Mouse (Mus musculus): Measurements from ENCODE around the gene Retnlg. TPM values are rescaled to one million over a fixed set of nuclear protein-coding genes. Genes with fewer than 3 reads are reported as not detected.

Retnlg gene
- polyA plus RNA-seq, 1 experiment from 2014 or later: not detected

DNA sequence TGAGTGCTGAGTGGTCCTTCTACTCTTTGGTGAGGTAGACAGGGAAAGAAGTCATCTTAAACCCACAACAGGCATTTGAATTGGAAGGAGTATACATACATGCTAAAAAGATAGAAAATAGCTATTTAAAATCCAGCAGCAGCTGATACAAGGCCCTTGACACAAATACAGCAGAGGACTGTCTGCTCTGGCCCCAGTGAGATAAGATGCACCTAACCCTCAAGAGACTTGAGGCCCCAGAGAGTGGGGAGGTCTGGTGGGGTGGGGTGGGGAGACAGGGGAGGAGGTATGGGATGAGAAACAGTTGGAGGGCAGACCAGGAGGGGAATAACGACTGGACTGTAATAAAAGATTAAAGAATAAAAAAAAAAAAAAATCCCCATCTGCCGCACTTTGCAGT, 4.7 kb upstream of the Retnlg start:
- ATAC-seq (ENCODE audit: low FRiP score) (no peak), DNase-seq (ENCODE audit: low spot score, missing footprints) (no peak)
- no peak overlapping the region for H3K4me3 ChIP-seq (ENCODE audit: low read depth, low read length)
- H3K4me1 ChIP-seq (ENCODE audit: control insufficient read depth, insufficient read depth, low read length): no peaks in the 10 kb centered on the region
- H3K9me3 ChIP-seq (ENCODE audit: control insufficient read depth, low read length): no peaks in the 10 kb centered on the region
- no peak overlapping the region for H3K27ac ChIP-seq (ENCODE audit: low read depth, low read length)
- no peaks in the 10 kb centered on the region for H3K27me3 ChIP-seq (ENCODE audit: control insufficient read depth, insufficient read depth, low read length)
- no peak overlapping the region for H3K9ac ChIP-seq (ENCODE audit: low read length)
- 88% methylated on average over 2 of the region's 2 CpGs for WGBS
- no peaks in the 10 kb centered on the region for H3K36me3 ChIP-seq (ENCODE audit: control insufficient read depth, insufficient read depth, low read length)
- H3K4me2 ChIP-seq: no peak overlapping the region

- Histone ChIP-seq H3K4me3 (ENCODE audit: low read depth, low read length) (no peak overlapping the region), H3K9ac (ENCODE audit: low read length) (no peak overlapping the region), H3K4me2 (no peak overlapping the region), H3K4me1 (ENCODE audit: control insufficient read depth, insufficient read depth, low read length) (no peaks in the 10 kb centered on the region), H3K27ac (ENCODE audit: low read depth, low read length) (no peak overlapping the region), H3K9me3 (ENCODE audit: control insufficient read depth, low read length) (no peaks in the 10 kb centered on the region), H3K36me3 (ENCODE audit: control insufficient read depth, insufficient read depth, low read length) (no peaks in the 10 kb centered on the region), H3K27me3 (ENCODE audit: control insufficient read depth, insufficient read depth, low read length) (no peaks in the 10 kb centered on the region)
- DNase-seq (ENCODE audit: low spot score, missing footprints): no peak
- 76% methylated on average over 1 of the region's 1 CpGs for WGBS
- no peak for ATAC-seq (ENCODE audit: low FRiP score)
These were observed 3.8 kb upstream of the Retnlg start for GRCm38 (mm10) chr16:48868663-48869062.

DNA sequence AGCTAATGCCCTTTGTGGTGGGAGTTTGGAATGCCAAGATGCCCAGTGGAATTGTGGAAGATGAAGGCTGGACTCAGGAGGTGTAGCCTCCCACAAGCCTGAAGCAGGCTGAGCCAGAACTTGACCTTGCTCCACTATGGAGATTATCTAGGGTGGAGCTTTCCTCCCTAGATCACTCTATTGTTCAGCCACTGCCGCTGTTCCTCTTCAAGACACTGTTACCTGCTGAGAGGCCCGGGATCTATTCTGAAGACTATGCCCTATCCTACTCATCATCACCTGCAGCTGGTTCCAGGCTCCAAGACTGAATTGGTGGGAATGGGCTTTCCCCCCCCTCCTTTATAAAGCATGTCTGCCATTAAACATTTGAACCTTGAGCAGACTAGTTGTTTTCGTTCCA, 2.8 kb upstream of the Retnlg start:
- no peak overlapping the region for H3K27ac ChIP-seq (ENCODE audit: low read depth, low read length)
- no peaks in the 10 kb centered on the region for H3K36me3 ChIP-seq (ENCODE audit: control insufficient read depth, insufficient read depth, low read length)
- no peak overlapping the region for H3K9ac ChIP-seq (ENCODE audit: low read length)
- DNase-seq (ENCODE audit: low spot score, missing footprints) (no peak), ATAC-seq (ENCODE audit: low FRiP score) (no peak)
- H3K27me3 ChIP-seq (ENCODE audit: control insufficient read depth, insufficient read depth, low read length): no peaks in the 10 kb centered on the region
- H3K9me3 ChIP-seq (ENCODE audit: control insufficient read depth, low read length): no peaks in the 10 kb centered on the region
- 71% methylated on average over 3 of the region's 3 CpGs for WGBS
- H3K4me1 ChIP-seq (ENCODE audit: control insufficient read depth, insufficient read depth, low read length): no peaks in the 10 kb centered on the region
- H3K4me2 ChIP-seq: no peak overlapping the region
- no peak overlapping the region for H3K4me3 ChIP-seq (ENCODE audit: low read depth, low read length)

GRCm38 (mm10) chr16:48871754-48872153, 667 bp upstream of the Retnlg start:
- H3K4me1 ChIP-seq (ENCODE audit: control insufficient read depth, insufficient read depth, low read length): no peaks in the 10 kb centered on the region
- H3K9me3 ChIP-seq (ENCODE audit: control insufficient read depth, low read length): no peaks in the 10 kb centered on the region
- H3K4me3 ChIP-seq (ENCODE audit: low read depth, low read length): no peak overlapping the region
- H3K4me2 ChIP-seq: no peak overlapping the region
- WGBS: 96% methylated on average over 1 of the region's 1 CpGs
- no peak overlapping the region for H3K9ac ChIP-seq (ENCODE audit: low read length)
- ATAC-seq (ENCODE audit: low FRiP score) (no peak), DNase-seq (ENCODE audit: low spot score, missing footprints) (no peak)
- no peak overlapping the region for H3K27ac ChIP-seq (ENCODE audit: low read depth, low read length)
- H3K27me3 ChIP-seq (ENCODE audit: control insufficient read depth, insufficient read depth, low read length): no peaks in the 10 kb centered on the region
- H3K36me3 ChIP-seq (ENCODE audit: control insufficient read depth, insufficient read depth, low read length): no peaks in the 10 kb centered on the region

GRCm38 (mm10) chr16:48890733-48891132, 18.3 kb downstream of the Retnlg start:
- Histone ChIP-seq H3K27ac (ENCODE audit: low read depth, low read length) (no peak overlapping the region), H3K9me3 (ENCODE audit: control insufficient read depth, low read length) (no peaks in the 10 kb centered on the region), H3K36me3 (ENCODE audit: control insufficient read depth, insufficient read depth, low read length) (no peaks in the 10 kb centered on the region), H3K4me2 (no peak overlapping the region), H3K27me3 (ENCODE audit: control insufficient read depth, insufficient read depth, low read length) (no peaks in the 10 kb centered on the region), H3K9ac (ENCODE audit: low read length) (no peak overlapping the region), H3K4me3 (ENCODE audit: low read depth, low read length) (no peak overlapping the region), H3K4me1 (ENCODE audit: control insufficient read depth, insufficient read depth, low read length) (no peaks in the 10 kb centered on the region)
- ATAC-seq (ENCODE audit: low FRiP score) (no peak), DNase-seq (ENCODE audit: low spot score, missing footprints) (no peak)
- 83% methylated on average over 2 of the region's 2 CpGs for WGBS

- no peaks in the 10 kb centered on the region for H3K27me3 ChIP-seq (ENCODE audit: control insufficient read depth, insufficient read depth, low read length)
- no peak overlapping the region for H3K9ac ChIP-seq (ENCODE audit: low read length)
- no peak for DNase-seq (ENCODE audit: low spot score, missing footprints)
- ATAC-seq (ENCODE audit: low FRiP score): no peak
- no peaks in the 10 kb centered on the region for H3K9me3 ChIP-seq (ENCODE audit: control insufficient read depth, low read length)
- H3K4me1 ChIP-seq (ENCODE audit: control insufficient read depth, insufficient read depth, low read length): no peaks in the 10 kb centered on the region
- WGBS: 82% methylated on average over 1 of the region's 1 CpGs
- no peak overlapping the region for H3K4me3 ChIP-seq (ENCODE audit: low read depth, low read length)
- H3K4me2 ChIP-seq: no peak overlapping the region
- H3K27ac ChIP-seq (ENCODE audit: low read depth, low read length): no peak overlapping the region
- H3K36me3 ChIP-seq (ENCODE audit: control insufficient read depth, insufficient read depth, low read length): no peaks in the 10 kb centered on the region
These were observed 27.4 kb downstream of the Retnlg start for GRCm38 (mm10) chr16:48899868-48900267.

GRCm38 (mm10) chr16:48911184-48911583, 38.8 kb downstream of the Retnlg start:
- Histone ChIP-seq H3K4me1 (ENCODE audit: control insufficient read depth, insufficient read depth, low read length) (no peaks in the 10 kb centered on the region), H3K27ac (ENCODE audit: low read depth, low read length) (no peak overlapping the region), H3K9me3 (ENCODE audit: control insufficient read depth, low read length) (no peaks in the 10 kb centered on the region), H3K9ac (ENCODE audit: low read length) (no peak overlapping the region), H3K36me3 (ENCODE audit: control insufficient read depth, insufficient read depth, low read length) (no peaks in the 10 kb centered on the region), H3K4me3 (ENCODE audit: low read depth, low read length) (no peak overlapping the region), H3K27me3 (ENCODE audit: control insufficient read depth, insufficient read depth, low read length) (no peaks in the 10 kb centered on the region), H3K4me2 (no peak overlapping the region)
- 100% methylated on average over 1 of the region's 1 CpGs for WGBS
- ATAC-seq (ENCODE audit: low FRiP score) (no peak), DNase-seq (ENCODE audit: low spot score, missing footprints) (no peak)

GRCm38 (mm10) chr16:48913206-48913605, 40.8 kb downstream of the Retnlg start:
- Histone ChIP-seq H3K4me3 (ENCODE audit: low read depth, low read length) (no peak overlapping the region), H3K27ac (ENCODE audit: low read depth, low read length) (no peak overlapping the region), H3K4me1 (ENCODE audit: control insufficient read depth, insufficient read depth, low read length) (no peaks in the 10 kb centered on the region), H3K36me3 (ENCODE audit: control insufficient read depth, insufficient read depth, low read length) (no peaks in the 10 kb centered on the region), H3K9ac (ENCODE audit: low read length) (no peak overlapping the region), H3K4me2 (no peak overlapping the region), H3K9me3 (ENCODE audit: control insufficient read depth, low read length) (no peaks in the 10 kb centered on the region), H3K27me3 (ENCODE audit: control insufficient read depth, insufficient read depth, low read length) (no peaks in the 10 kb centered on the region)
- no peak for ATAC-seq (ENCODE audit: low FRiP score)
- DNase-seq (ENCODE audit: low spot score, missing footprints): no peak
- WGBS: 94% methylated on average over 3 of the region's 3 CpGs

- H3K4me2 ChIP-seq: no peak overlapping the region
- H3K4me3 ChIP-seq (ENCODE audit: low read depth, low read length): no peak overlapping the region
- H3K4me1 ChIP-seq (ENCODE audit: control insufficient read depth, insufficient read depth, low read length): no peaks in the 10 kb centered on the region
- ATAC-seq (ENCODE audit: low FRiP score) (no peak), DNase-seq (ENCODE audit: low spot score, missing footprints) (no peak)
- H3K9me3 ChIP-seq (ENCODE audit: control insufficient read depth, low read length): no peaks in the 10 kb centered on the region
- no peaks in the 10 kb centered on the region for H3K27me3 ChIP-seq (ENCODE audit: control insufficient read depth, insufficient read depth, low read length)
- 90% methylated on average over 1 of the region's 1 CpGs for WGBS
- H3K27ac ChIP-seq (ENCODE audit: low read depth, low read length): no peak overlapping the region
- H3K36me3 ChIP-seq (ENCODE audit: control insufficient read depth, insufficient read depth, low read length): peaks cover 15% of the 10 kb centered on the region
- no peak overlapping the region for H3K9ac ChIP-seq (ENCODE audit: low read length)
These were observed 51.3 kb downstream of the Retnlg start for GRCm38 (mm10) chr16:48923724-48924123.

Data from midbrain, embryonic 11.5 days (tissue).